Mouse (Mus musculus): ENCODE measurements around the gene Rbmxl1.

GRCm38 (mm10) chr8:78544545-78544944 is 35.8 kb upstream of the Rbmxl1 start:
- no peak for TF ChIP-seq CTCF (IDR thresholded peaks at IDR 0.05; ENCODE audit: extremely low read depth, insufficient read depth, low read length)
- TF ChIP-seq POLR2A (IDR thresholded peaks at IDR 0.05; ENCODE audit: extremely low read depth, insufficient read depth, low read length) = no peak
